Mouse (Mus musculus) embryonic facial prominence, embryonic 13.5 days (tissue): ENCODE measurements at regions not wholly inside any gene's neighbourhood (a gene's known extent, or its start where the extent isn't known, plus 50 kb on each side); places are given as distances from the start of the nearest gene placed in this dataset.

Experiments used
- ATAC-seq: fragments of 200-750 bp; cut with Nextera tagmentation; 2 replicates; pipeline ENCODE4 v1.8.0; 2017; ENCODE audit warnings: low read depth; ENCODE audit not compliant: insufficient number of reproducible peaks, insufficient read depth, low FRiP score, low TSS enrichment
- H3K27ac ChIP-seq: fragments of 300-500 bp; sonication (generic); 2 replicates; pipeline ENCODE4 v1.5.1; 2015; ENCODE audit warnings: moderate library complexity, mild to moderate bottlenecking, inconsistent platforms
- H3K27me3 ChIP-seq: fragments of 300-500 bp; sonication (generic); 2 replicates; pipeline ENCODE4 v1.6.1; 2015; ENCODE audit warnings: mild to moderate bottlenecking, inconsistent platforms
- H3K36me3 ChIP-seq: fragments of 300-500 bp; sonication (generic); 2 replicates; pipeline ENCODE4 v1.6.1; 2015; ENCODE audit warnings: mild to moderate bottlenecking, inconsistent platforms
- H3K4me1 ChIP-seq: fragments of 300-500 bp; sonication (generic); 2 replicates; pipeline ENCODE4 v1.6.1; 2015; ENCODE audit warnings: inconsistent platforms
- H3K4me2 ChIP-seq: fragments of 300-500 bp; sonication (generic); 2 replicates; pipeline ENCODE4 v1.6.1; 2015; ENCODE audit warnings: moderate library complexity, mild to moderate bottlenecking, inconsistent platforms
- H3K4me3 ChIP-seq: fragments of 300-500 bp; sonication (generic); 2 replicates; pipeline ENCODE4 v1.5.1; 2015; ENCODE audit warnings: mild to moderate bottlenecking, inconsistent platforms
- H3K9ac ChIP-seq: fragments of 300-500 bp; sonication (generic); 2 replicates; pipeline ENCODE4 v1.6.1; 2015; ENCODE audit warnings: mild to moderate bottlenecking, inconsistent platforms
- H3K9me3 ChIP-seq: fragments of 300-500 bp; sonication (generic); 2 replicates; pipeline ENCODE4 v1.6.1; 2016; ENCODE audit warnings: inconsistent platforms
- WGBS: fragments of 180-500 bp; shearing (Covaris S2); methylation state at CpG from one replicate; pipeline ENCODE4 v1.1.7; 2015; ENCODE audit warnings: mixed read lengths; 5-methylcytosine and 5-hydroxymethylcytosine counted together

DNA sequence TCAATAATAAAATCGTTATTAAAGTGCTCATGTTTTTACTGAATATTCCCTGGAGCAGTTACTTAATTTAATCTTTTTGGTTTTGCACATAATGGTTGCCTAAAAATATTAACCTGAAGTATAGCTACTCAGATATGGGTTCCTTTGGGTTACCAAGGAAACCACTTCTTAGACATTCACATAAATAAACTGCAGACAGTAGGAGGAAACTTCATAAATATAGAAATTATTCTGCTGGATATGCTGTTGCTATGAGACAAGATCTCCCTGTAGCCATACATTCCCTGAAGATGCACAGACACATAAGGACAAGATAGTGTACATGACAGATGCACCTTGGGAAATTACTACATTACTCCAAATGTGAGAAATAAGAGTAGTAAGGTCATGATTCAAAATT, 635.3 kb downstream of the Basp1 start:
- no peaks in the 10 kb centered on the region for H3K9me3 ChIP-seq
- no peaks in the 10 kb centered on the region for H3K4me1 ChIP-seq
- H3K9ac ChIP-seq: no peak overlapping the region
- 70% methylated on average over 1 of the region's 1 CpGs for WGBS
- no peak overlapping the region for H3K4me3 ChIP-seq
- no peaks in the 10 kb centered on the region for H3K27me3 ChIP-seq
- no peak overlapping the region for H3K27ac ChIP-seq
- H3K4me2 ChIP-seq: no peak overlapping the region
- H3K36me3 ChIP-seq: no peaks in the 10 kb centered on the region
- no peak for ATAC-seq

DNA sequence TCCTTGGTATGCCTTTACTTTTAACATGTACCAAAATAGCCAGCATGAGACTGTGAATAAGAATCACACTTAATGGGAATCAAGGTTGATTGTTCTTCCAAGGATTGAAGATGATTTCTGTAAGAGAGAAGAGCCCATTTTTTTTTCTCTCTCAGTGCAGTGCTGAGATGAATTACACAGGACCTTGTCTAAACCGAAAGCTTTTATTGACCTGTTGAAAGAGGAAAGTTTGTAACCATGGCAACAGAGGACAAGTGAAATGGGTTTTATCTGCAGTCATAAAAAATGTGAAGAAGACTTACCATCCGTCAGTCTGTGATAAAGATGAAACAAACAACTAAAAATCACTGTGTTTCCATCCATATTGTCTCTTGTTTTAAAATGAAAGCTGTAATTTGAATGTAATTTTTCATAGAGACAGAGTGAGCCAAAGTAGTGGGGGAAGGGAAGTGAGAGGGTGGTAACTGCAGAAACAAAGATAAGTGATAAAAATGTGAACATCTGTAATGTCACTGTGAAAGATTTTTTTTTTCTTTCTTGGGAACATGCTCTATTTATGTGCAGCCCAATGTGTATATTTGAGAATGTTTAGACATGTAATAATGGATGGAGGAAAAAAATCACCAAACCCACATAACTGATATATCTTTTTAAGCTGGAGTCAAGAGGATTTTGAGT, 661.9 kb downstream of the Basp1 start:
- ATAC-seq: no peak
- WGBS: 57% methylated on average over 2 of the region's 2 CpGs
- no peaks in the 10 kb centered on the region for H3K36me3 ChIP-seq
- no peaks in the 10 kb centered on the region for H3K27me3 ChIP-seq
- no peaks in the 10 kb centered on the region for H3K9me3 ChIP-seq
- no peaks in the 10 kb centered on the region for H3K4me1 ChIP-seq
- no peak overlapping the region for H3K4me2 ChIP-seq
- H3K27ac ChIP-seq: no peak overlapping the region
- no peak overlapping the region for H3K9ac ChIP-seq
- H3K4me3 ChIP-seq: no peak overlapping the region

DNA sequence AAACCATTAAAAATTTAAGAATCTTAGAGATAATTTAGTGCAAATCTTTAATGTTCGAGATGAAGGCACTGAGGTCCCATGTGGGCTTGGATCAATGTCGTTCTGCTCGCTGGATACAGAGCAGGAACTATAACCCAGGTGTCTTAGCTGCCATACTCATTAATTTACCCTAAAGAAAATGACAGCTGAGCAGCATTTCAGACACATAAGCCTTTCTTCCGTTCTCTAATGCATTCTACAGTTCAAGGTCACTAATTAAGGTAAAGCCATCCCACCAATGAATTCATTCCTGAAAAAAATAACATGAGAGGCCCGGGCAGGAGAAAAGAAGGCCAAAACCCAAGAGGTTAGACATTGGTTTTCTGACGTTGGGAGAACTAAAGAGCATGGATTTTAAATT, 670.3 kb downstream of the Basp1 start:
- no peaks in the 10 kb centered on the region for H3K36me3 ChIP-seq
- no peak overlapping the region for H3K27ac ChIP-seq
- no peak overlapping the region for H3K4me3 ChIP-seq
- H3K9me3 ChIP-seq: no peaks in the 10 kb centered on the region
- H3K9ac ChIP-seq: no peak overlapping the region
- 60% methylated on average over 6 of the region's 6 CpGs for WGBS
- no peaks in the 10 kb centered on the region for H3K27me3 ChIP-seq
- no peaks in the 10 kb centered on the region for H3K4me1 ChIP-seq
- H3K4me2 ChIP-seq: no peak overlapping the region
- ATAC-seq: no peak

DNA sequence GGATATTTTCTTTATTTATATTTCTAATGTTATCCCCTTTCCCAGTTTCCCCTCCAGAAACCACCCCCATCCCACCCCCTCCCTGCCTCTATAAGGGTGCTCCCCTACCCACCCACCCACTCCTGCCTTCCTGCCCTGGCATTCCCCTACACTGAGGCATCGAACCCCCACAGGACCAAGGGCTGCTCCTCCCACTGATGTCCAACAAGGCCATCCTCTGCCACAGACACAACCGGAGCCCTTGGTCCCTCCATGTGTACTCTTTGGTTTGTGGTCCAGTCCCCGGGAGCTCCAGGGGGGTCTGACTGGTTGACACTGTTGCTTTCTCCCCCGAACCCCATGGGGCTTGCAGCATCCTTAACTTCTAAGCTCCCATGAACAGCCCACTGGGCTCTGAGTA, 688.4 kb downstream of the Basp1 start:
- H3K4me3 ChIP-seq: no peak overlapping the region
- WGBS: 84% methylated on average over 4 of the region's 4 CpGs
- no peak overlapping the region for H3K9ac ChIP-seq

DNA sequence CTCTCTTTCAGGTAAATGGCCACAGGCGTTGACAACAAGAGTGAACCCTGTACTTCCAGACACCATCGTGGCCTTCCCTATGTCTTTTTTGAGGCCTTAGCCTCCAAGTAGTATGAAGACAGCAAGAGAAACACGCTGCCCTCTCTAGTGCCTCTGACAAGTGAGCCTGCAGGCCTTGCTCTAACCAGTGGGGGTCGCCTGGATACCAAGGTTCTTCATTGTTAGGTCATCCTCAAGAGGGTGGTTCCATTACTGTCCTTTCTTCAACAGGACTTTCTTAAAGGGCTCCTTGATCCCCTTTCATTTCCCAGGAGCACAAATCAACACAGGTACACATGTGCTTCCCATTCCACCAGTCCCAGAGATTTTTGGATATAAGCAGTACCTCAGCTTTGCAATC, 688.9 kb downstream of the Basp1 start:
- no peaks in the 10 kb centered on the region for H3K36me3 ChIP-seq
- 44% methylated on average over 4 of the region's 4 CpGs for WGBS
- no peak overlapping the region for H3K27ac ChIP-seq
- no peak overlapping the region for H3K4me2 ChIP-seq
- no peaks in the 10 kb centered on the region for H3K4me1 ChIP-seq
- H3K27me3 ChIP-seq: no peaks in the 10 kb centered on the region
- no peak overlapping the region for H3K4me3 ChIP-seq
- H3K9ac ChIP-seq: no peak overlapping the region
- no peaks in the 10 kb centered on the region for H3K9me3 ChIP-seq
- no peak for ATAC-seq

More for the DNA sequence above, 688.4 kb downstream of the Basp1 start:
- Histone ChIP-seq H3K4me1 (no peaks in the 10 kb centered on the region), H3K9me3 (no peaks in the 10 kb centered on the region), H3K27ac (no peak overlapping the region), H3K4me2 (no peak overlapping the region), H3K36me3 (no peaks in the 10 kb centered on the region), H3K27me3 (no peaks in the 10 kb centered on the region)
- no peak for ATAC-seq

DNA sequence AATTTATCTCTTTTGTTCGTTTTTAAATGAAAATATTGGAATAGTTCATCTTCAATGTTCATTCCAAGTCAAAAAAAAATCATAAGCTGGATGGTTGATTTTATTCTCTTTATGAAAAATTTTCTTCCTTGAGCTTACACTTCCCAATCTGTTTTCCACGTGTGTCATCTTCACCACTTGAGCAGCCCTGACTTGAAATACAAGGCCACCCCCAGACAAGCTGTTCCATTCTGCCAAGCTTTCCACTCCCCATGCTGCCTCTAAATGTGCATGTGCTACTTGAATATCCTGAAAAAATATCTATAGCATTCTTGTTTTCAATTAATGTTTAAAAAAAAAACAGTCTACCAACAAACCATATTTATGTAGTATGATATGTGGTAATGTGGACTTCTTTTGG, 693.2 kb downstream of the Basp1 start:
- Histone ChIP-seq H3K9me3 (no peaks in the 10 kb centered on the region), H3K4me3 (no peak overlapping the region), H3K27me3 (no peaks in the 10 kb centered on the region), H3K4me1 (no peaks in the 10 kb centered on the region), H3K27ac (no peak overlapping the region), H3K9ac (no peak overlapping the region), H3K36me3 (no peaks in the 10 kb centered on the region), H3K4me2 (no peak overlapping the region)
- ATAC-seq: no peak
- 64% methylated on average over 2 of the region's 2 CpGs for WGBS

DNA sequence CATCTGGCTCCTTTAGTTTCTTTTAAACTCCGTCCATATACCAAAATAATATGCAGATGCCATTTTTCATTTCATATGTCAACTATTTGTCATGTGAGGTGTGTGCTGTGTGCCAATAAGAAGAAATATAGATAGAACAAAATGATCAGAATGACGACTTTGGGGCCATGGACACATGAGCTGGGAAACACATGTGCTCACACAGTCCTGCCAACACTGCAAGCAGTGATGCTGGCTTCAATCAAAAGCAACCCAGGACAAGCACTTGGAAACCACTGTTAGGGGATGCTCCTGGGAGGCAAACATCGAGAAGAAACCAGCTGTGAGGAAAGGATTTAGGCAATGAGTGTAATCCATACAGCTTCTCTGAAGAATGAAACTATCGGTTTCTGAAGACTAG, 731.4 kb downstream of the Basp1 start:
- Histone ChIP-seq H3K4me2 (no peak overlapping the region), H3K27ac (no peak overlapping the region), H3K36me3 (no peaks in the 10 kb centered on the region), H3K9ac (no peak overlapping the region), H3K4me1 (no peaks in the 10 kb centered on the region), H3K27me3 (no peaks in the 10 kb centered on the region), H3K4me3 (no peak overlapping the region), H3K9me3 (no peaks in the 10 kb centered on the region)
- no peak for ATAC-seq
- WGBS: 65% methylated on average over 4 of the region's 4 CpGs

DNA sequence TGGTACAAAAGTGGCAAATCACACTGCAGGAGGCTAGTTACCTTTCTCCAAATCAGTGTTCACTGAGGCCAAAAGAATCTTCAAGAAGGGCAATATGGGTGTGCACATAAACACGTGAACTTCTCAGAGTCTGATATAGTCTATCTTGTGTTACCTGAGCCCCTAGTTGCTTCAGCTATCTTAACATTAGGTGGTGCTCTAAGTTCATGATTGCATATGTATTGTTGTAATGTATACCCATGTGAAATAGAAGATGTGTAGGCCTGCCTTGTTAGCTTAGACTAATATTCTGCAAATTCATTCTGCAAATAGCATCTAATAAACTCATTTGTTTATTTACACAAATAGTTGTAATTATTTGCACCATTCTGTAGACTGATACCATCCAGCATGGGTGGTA, 764.6 kb downstream of the Basp1 start:
- no peak for ATAC-seq
- 83% methylated on average over 1 of the region's 1 CpGs for WGBS
- H3K4me3 ChIP-seq: no peak overlapping the region

DNA sequence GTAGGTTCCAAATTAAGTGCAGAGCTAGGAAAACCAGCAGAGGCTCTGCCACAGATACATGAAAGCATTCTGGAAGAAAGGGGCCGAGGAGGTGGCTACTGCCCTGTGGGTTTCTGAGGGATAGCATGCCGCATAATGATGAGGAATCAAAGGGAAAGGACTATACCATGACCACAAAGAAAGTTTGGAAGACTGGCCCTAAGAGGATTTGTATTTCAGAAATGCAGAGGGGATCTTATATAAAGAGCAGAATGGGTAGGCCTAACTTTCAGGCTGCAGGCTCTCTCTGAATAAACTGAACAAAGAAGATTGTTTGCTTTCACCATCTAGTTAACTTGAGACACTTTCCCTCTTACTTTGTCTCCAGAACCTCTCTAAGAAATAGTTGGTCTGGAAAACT, 777.9 kb downstream of the Basp1 start:
- 63% methylated on average over 2 of the region's 2 CpGs for WGBS
- no peak overlapping the region for H3K4me3 ChIP-seq
- H3K9me3 ChIP-seq: no peaks in the 10 kb centered on the region
- no peak overlapping the region for H3K9ac ChIP-seq
- no peaks in the 10 kb centered on the region for H3K4me1 ChIP-seq
- H3K27ac ChIP-seq: no peak overlapping the region
- H3K27me3 ChIP-seq: no peaks in the 10 kb centered on the region
- H3K4me2 ChIP-seq: no peak overlapping the region
- ATAC-seq: no peak
- no peaks in the 10 kb centered on the region for H3K36me3 ChIP-seq

More for the DNA sequence above, 764.6 kb downstream of the Basp1 start:
- Histone ChIP-seq H3K4me1 (no peaks in the 10 kb centered on the region), H3K27ac (no peak overlapping the region), H3K27me3 (no peaks in the 10 kb centered on the region), H3K36me3 (no peaks in the 10 kb centered on the region), H3K9ac (no peak overlapping the region), H3K9me3 (0 out of 2 replicates have a peak, but pooled peaks cover 5% of the 10 kb centered on the region), H3K4me2 (no peak overlapping the region)

DNA sequence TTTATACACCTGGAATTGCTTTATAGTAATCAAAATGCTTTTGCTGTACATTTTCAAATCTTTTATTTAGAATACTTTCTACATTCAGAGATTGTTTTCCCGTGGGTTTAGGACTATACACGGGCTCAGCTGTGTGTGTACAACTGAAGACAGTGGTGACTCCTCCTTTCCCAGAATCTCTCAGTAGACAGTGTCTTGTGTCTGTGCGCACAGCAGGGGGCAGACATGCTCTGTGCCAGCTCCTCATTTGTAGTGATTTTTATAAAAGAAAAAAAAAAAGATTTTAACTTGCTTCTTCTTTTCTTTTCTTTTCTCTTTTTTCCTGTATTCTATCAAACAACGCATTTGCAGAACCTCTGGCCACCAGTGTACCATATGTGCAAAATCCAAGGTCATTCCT, 817.3 kb downstream of the Basp1 start:
- WGBS: 35% methylated on average over 4 of the region's 4 CpGs
- H3K4me3 ChIP-seq: no peak overlapping the region
- no peaks in the 10 kb centered on the region for H3K36me3 ChIP-seq

DNA sequence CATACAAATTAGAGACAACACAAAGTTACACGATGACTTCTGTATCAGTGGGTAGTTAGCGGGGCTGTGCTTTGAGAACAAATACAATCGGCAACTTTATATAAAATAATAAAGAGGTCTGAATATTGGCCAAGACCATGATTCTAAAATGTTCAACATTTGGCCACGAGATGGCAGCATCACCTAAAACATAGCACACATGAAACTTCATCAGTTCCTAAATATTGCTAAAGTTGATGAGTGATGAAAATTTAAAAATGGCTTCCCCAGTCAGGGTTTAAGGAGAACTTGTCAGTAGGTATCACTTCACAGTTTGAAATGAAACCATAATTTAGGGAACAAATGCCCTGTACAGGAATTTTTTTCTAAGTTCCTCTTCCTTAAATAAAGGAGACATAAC, 824.6 kb downstream of the Basp1 start:
- H3K27me3 ChIP-seq: no peaks in the 10 kb centered on the region
- no peaks in the 10 kb centered on the region for H3K4me1 ChIP-seq
- H3K4me3 ChIP-seq: no peak overlapping the region
- WGBS: 24% methylated on average over 4 of the region's 4 CpGs
- no peak overlapping the region for H3K9ac ChIP-seq
- H3K4me2 ChIP-seq: no peak overlapping the region
- no peak overlapping the region for H3K27ac ChIP-seq
- no peaks in the 10 kb centered on the region for H3K36me3 ChIP-seq
- H3K9me3 ChIP-seq: no peaks in the 10 kb centered on the region
- no peak for ATAC-seq

More for the DNA sequence above, 817.3 kb downstream of the Basp1 start:
- Histone ChIP-seq H3K27ac (no peak overlapping the region), H3K9me3 (no peaks in the 10 kb centered on the region), H3K4me2 (no peak overlapping the region), H3K4me1 (no peaks in the 10 kb centered on the region), H3K27me3 (no peaks in the 10 kb centered on the region), H3K9ac (no peak overlapping the region)
- no peak for ATAC-seq

DNA sequence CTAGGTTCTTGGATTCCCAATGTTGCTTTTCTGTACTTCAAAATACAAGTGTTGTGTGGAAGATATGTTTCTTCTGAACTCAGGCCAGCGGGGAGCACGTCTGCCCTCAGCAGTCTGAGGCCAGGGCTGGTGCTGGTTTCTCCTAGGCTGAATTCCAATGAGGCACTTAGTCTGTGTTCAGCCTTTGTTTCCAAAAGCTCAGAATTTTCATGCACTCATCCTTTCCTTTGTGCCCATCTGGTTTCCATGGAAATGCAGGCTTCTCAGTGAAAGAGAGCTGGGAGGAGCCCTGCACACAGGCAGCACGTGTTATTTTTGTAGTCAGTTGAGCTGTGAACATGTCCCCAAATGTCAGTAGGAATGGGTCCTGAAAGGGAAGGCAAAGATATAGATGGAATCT, 846.6 kb downstream of the Basp1 start:
- Histone ChIP-seq H3K4me1 (no peaks in the 10 kb centered on the region), H3K27ac (no peak overlapping the region), H3K4me2 (no peak overlapping the region), H3K9ac (no peak overlapping the region), H3K9me3 (no peaks in the 10 kb centered on the region), H3K4me3 (no peak overlapping the region), H3K27me3 (no peaks in the 10 kb centered on the region), H3K36me3 (no peaks in the 10 kb centered on the region)
- 41% methylated on average over 3 of the region's 3 CpGs for WGBS
- no peak for ATAC-seq
